ENCODE assay signal across 9 mouse cellular contexts in the genomic region with DNA sequence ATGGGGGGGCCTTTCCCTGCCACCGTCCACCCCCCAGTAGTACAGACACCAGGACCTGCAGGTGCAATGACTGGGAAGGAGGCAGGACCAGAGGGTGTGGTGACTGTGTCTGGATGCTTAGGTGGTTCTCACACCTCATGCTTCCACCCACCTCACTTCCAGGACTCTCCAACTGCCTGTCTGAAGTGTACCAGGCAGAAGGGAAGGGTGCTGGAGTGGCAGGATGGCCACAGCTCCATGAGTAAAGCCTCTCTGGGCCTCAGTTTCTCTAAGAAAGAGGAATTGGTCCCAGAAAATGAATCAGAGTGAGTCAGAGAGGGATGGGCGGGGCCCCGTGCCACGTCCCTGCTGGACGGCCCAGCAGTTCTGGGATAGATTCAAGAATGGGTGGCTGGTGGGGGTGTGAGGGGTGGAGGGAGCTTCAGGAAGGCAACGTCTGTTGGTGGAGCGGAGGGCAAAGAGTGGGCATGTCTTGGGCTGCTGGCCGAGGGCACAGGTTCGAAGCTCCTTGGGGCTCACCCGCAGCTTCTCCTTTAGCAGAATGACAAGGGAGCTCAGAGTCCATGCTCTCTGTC. TPM values are rescaled to one million over a fixed set of nuclear protein-coding genes. Genes with fewer than 3 reads are reported as not detected.
DNase-seq lines count a peak whose midpoint lies in the region; ATAC-seq and TF ChIP-seq lines count a peak whose summit lies in the region.
"Had no signal": no experiment of that assay in that cellular context is flagged by ENCODE, and none has a peak within 500 bp of the region (broad histone marks: within the 10 kb centered on the region; RNA-seq: fewer than 3 reads in every experiment).

No protein-coding gene starts in this region.

- TF ChIP-seq CTCF in cerebellum, adult 2 months (IDR thresholded peaks at IDR 0.05; ENCODE audit: borderline replicate concordance, insufficient read depth, low read depth, low read length) = no peak

- TF ChIP-seq POLR2A in cerebellum, adult 2 months (IDR thresholded peaks at IDR 0.05; ENCODE audit: borderline replicate concordance, insufficient read depth, low read length) = no peak
- no peak for TF ChIP-seq POLR2A in limb, embryonic 14.5 days (IDR thresholded peaks at IDR 0.05; ENCODE audit: borderline replicate concordance, extremely low read depth, insufficient read depth, insufficient read length)

- no peak for ATAC-seq in forebrain, embryonic 12.5 days (ENCODE audit: low FRiP score)
- ATAC-seq in limb, embryonic 14.5 days (ENCODE audit: low FRiP score, low read depth) = no peak
- ATAC-seq in CD4-positive, CD25-positive, alpha-beta regulatory T cell, adult 4 months = no peak

- H3K4me1 ChIP-seq in cerebellum, adult 2 months (ENCODE audit: control insufficient read depth, insufficient read depth, low read length) = peaks cover 34% of the 10 kb centered on the region
- peaks cover 40% of the 10 kb centered on the region for H3K4me1 ChIP-seq in forebrain, embryonic 12.5 days
- H3K4me1 ChIP-seq in limb, embryonic 14.5 days (ENCODE audit: control insufficient read depth, insufficient read depth, low read length) = peaks cover 26% of the 10 kb centered on the region

- WGBS in cerebellum, adult 2 months = 76% methylated on average over 10 of the region's 10 CpGs
- WGBS in forebrain, embryonic 12.5 days = 60% methylated on average over 10 of the region's 10 CpGs
- 62% methylated on average over 10 of the region's 10 CpGs for WGBS in limb, embryonic 14.5 days

- H3K4me2 ChIP-seq in forebrain, embryonic 12.5 days = peak overlapping the region; percentile 97
- peak overlapping the region; percentile 84 for H3K4me2 ChIP-seq in limb, embryonic 14.5 days (replicated peaks; ENCODE audit: low read depth, low read length, severe bottlenecking)

- H3K9ac ChIP-seq in forebrain, embryonic 12.5 days = peak overlapping the region; percentile 94
- peak overlapping the region; percentile 97 for H3K9ac ChIP-seq in limb, embryonic 14.5 days (ENCODE audit: low read depth, low read length, severe bottlenecking)
- H3K9ac ChIP-seq: liver, embryonic 14.5 days had no signal

- peak overlapping the region; percentile 1 for H3K4me3 ChIP-seq in cerebellum, adult 2 months (replicated peaks; ENCODE audit: insufficient read depth, low read depth, low read length)
- H3K4me3 ChIP-seq in forebrain, embryonic 12.5 days (replicated peaks) = peak overlapping the region; percentile 84
- H3K4me3 ChIP-seq in limb, embryonic 14.5 days (replicated peaks; ENCODE audit: low read length) = peak overlapping the region; percentile 90

- H3K27me3 ChIP-seq in cerebellum, adult 2 months (ENCODE audit: control insufficient read depth, insufficient read depth, low read length) = no peaks in the 10 kb centered on the region
- H3K27me3 ChIP-seq in forebrain, embryonic 12.5 days = no peaks in the 10 kb centered on the region
- no peaks in the 10 kb centered on the region for H3K27me3 ChIP-seq in limb, embryonic 14.5 days (ENCODE audit: control insufficient read depth, insufficient read depth, low read length)

- H3K27ac ChIP-seq in cerebellum, adult 2 months (ENCODE audit: insufficient read depth, low read length) = no peak overlapping the region
- peak overlapping the region; percentile 94; the same call in 1 of the 2 replicates for H3K27ac ChIP-seq in forebrain, embryonic 12.5 days
- H3K27ac ChIP-seq in limb, embryonic 14.5 days (replicated peaks; ENCODE audit: low read depth, low read length) = no peak overlapping the region
- H3K27ac ChIP-seq: liver, embryonic 14.5 days had no signal

- H3K36me3 ChIP-seq in forebrain, embryonic 12.5 days (replicated peaks) = peaks cover 44% of the 10 kb centered on the region
- peaks cover 46% of the 10 kb centered on the region for H3K36me3 ChIP-seq in limb, embryonic 14.5 days (ENCODE audit: control insufficient read depth, insufficient read depth, low read length)

- no peak for DNase-seq in cerebellum, adult 2 months
- no peak for DNase-seq in cerebellum, adult 9-11 months
- peak; percentile 76 for DNase-seq in 3T3-L1 (ENCODE audit: low read depth, low spot score)
- no peak for DNase-seq in limb, embryonic 14.5 days (ENCODE audit: low spot score)
- DNase-seq in thymus, postnatal 10 days (ENCODE audit: low spot score in 2 of 2) = no peak
- DNase-seq in thymus, postnatal 4 days = no peak

- no peaks in the 10 kb centered on the region for H3K9me3 ChIP-seq in forebrain, embryonic 12.5 days
- no peaks in the 10 kb centered on the region for H3K9me3 ChIP-seq in limb, embryonic 14.5 days (ENCODE audit: control insufficient read depth, low read length)

RNA-seq across cellular contexts. Expression of a gene that starts 2.0 kb away (rescaled TPM):
- 67.9 and 68.5 TPM in 2 replicates for polyA plus RNA-seq in cerebellum, adult 2 months (2012; rRNA removed)
- 9.5 and 10.8 TPM in 2 replicates for polyA plus RNA-seq in forebrain, embryonic 12.5 days (2016; fragmentation: Nextera tagmentation; extraction: Ambion mirVana)
- polyA plus RNA-seq in limb, embryonic 14.5 days (2012; rRNA removed) = 64.0 and 71.0 TPM in 2 replicates
- polyA plus RNA-seq in limb, embryonic 14.5 days (2014; fragmentation: Nextera tagmentation; extraction: Ambion mirVana) = 20.0 and 30.3 TPM in 2 replicates
- polyA plus RNA-seq in CD4-positive, CD25-positive, alpha-beta regulatory T cell, adult 4 months (2017; shearing (Covaris generic)) = under 1 TPM; 0.22 to 0.30 TPM

RNA-seq across cellular contexts. Expression of a gene that starts 16.2 kb away (rescaled TPM):
- 0.29 and 0.51 TPM in 2 replicates for polyA plus RNA-seq in cerebellum, adult 2 months (2012; rRNA removed)
- polyA plus RNA-seq in forebrain, embryonic 12.5 days (2016; fragmentation: Nextera tagmentation; extraction: Ambion mirVana) = 0.28 TPM in 1 of 2 replicates, not detected in the other
- polyA plus RNA-seq in limb, embryonic 14.5 days (2012; rRNA removed) = 12.4 and 14.1 TPM in 2 replicates
- polyA plus RNA-seq in limb, embryonic 14.5 days (2014; fragmentation: Nextera tagmentation; extraction: Ambion mirVana) = 16.0 and 20.8 TPM in 2 replicates
- not detected for polyA plus RNA-seq in CD4-positive, CD25-positive, alpha-beta regulatory T cell, adult 4 months (2017; shearing (Covaris generic))
- polyA plus RNA-seq: liver, embryonic 14.5 days had no signal

RNA-seq across cellular contexts. Expression of a gene that starts 31.1 kb away (rescaled TPM):
- 43.9 and 46.5 TPM in 2 replicates for polyA plus RNA-seq in cerebellum, adult 2 months (2012; rRNA removed)
- not detected in 2 replicates for polyA plus RNA-seq in forebrain, embryonic 12.5 days (2016; fragmentation: Nextera tagmentation; extraction: Ambion mirVana)
- polyA plus RNA-seq in limb, embryonic 14.5 days (2012; rRNA removed) = 1.9 and 2.0 TPM in 2 replicates
- 1.1 and 1.7 TPM in 2 replicates for polyA plus RNA-seq in limb, embryonic 14.5 days (2014; fragmentation: Nextera tagmentation; extraction: Ambion mirVana)
- not detected for polyA plus RNA-seq in CD4-positive, CD25-positive, alpha-beta regulatory T cell, adult 4 months (2017; shearing (Covaris generic))
- polyA plus RNA-seq: liver, embryonic 14.5 days had no signal

RNA-seq across cellular contexts. Expression of a gene that starts 42.2 kb away (rescaled TPM):
- polyA plus RNA-seq in cerebellum, adult 2 months (2012; rRNA removed) = 130 and 145 TPM in 2 replicates
- 75.7 and 78.2 TPM in 2 replicates for polyA plus RNA-seq in forebrain, embryonic 12.5 days (2016; fragmentation: Nextera tagmentation; extraction: Ambion mirVana)
- 188 and 216 TPM in 2 replicates for polyA plus RNA-seq in limb, embryonic 14.5 days (2012; rRNA removed)
- 73.5 and 81.4 TPM in 2 replicates for polyA plus RNA-seq in limb, embryonic 14.5 days (2014; fragmentation: Nextera tagmentation; extraction: Ambion mirVana)
- polyA plus RNA-seq in CD4-positive, CD25-positive, alpha-beta regulatory T cell, adult 4 months (2017; shearing (Covaris generic)) = 100 to 1,000 TPM; 104 to 128 TPM

RNA-seq across cellular contexts. Expression of a gene that starts 51.0 kb away (rescaled TPM):
- 147 TPM in 2 replicates for polyA plus RNA-seq in cerebellum, adult 2 months (2012; rRNA removed)
- polyA plus RNA-seq in forebrain, embryonic 12.5 days (2016; fragmentation: Nextera tagmentation; extraction: Ambion mirVana) = 97.5 and 104 TPM in 2 replicates
- 50.6 and 73.7 TPM in 2 replicates for polyA plus RNA-seq in limb, embryonic 14.5 days (2012; rRNA removed)
- polyA plus RNA-seq in limb, embryonic 14.5 days (2014; fragmentation: Nextera tagmentation; extraction: Ambion mirVana) = 128 and 143 TPM in 2 replicates
- polyA plus RNA-seq in CD4-positive, CD25-positive, alpha-beta regulatory T cell, adult 4 months (2017; shearing (Covaris generic)) = 10 to 100 TPM; 50.7 to 52.2 TPM

Comparison
In these comparisons a context has a peak if more than half of its experiments do, and no peak if none do; other contexts are left out.
1. H3K4me3 ChIP-seq: peak in every context shown above with its lines; median percentile 90 in limb, embryonic 14.5 days; 84 in forebrain, embryonic 12.5 days; 1 in cerebellum, adult 2 months.
2. RNA of a gene that starts 31.1 kb away (polyA plus RNA-seq): 43.9 to 46.5 TPM in cerebellum, adult 2 months; 1.1 to 2.0 TPM in limb, embryonic 14.5 days, not detected in forebrain, embryonic 12.5 days and not detected in CD4-positive, CD25-positive, alpha-beta regulatory T cell, adult 4 months; every median in the first group is over 10 times any median in the second.